Mouse (Mus musculus) kidney, postnatal 10 days (tissue): Measurements from ENCODE around the gene Krtap5-3.
"Not testable (repeated sequence)": the region's sequence is repeated elsewhere in the genome, so short reads cannot be mapped to it uniquely, and the experiment has no call there.

Source experiments
- DNase-seq: peaks from one replicate; pipeline ENCODE4 v3.0.0; 2021; ENCODE audit warnings: mixed read lengths

The Krtap5-3 gene

DNA sequence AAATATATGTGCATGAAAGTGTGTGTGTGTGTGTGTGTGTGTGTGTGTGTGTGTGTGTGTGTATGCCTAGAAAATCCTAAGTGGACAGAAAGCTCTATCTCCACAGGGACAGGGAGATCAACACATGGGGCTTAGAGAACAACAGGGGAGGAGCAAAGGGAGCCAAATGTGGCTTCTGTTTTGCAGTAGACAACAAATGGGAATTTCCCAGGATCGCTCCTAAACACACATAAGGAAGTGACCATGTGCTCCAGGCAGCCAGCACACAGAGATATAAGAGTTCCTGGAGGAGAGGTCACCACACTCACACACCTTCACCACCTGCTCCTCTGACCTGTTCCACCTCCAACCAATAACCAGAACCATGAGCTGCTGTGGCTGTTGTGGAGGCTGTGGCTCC is at the start of gene Krtap5-3:
Gene Krtap5-3, plus strand, starts transcription at position 301 of the 400 bp plus-strand sequence.
- no peak for DNase-seq

DNA sequence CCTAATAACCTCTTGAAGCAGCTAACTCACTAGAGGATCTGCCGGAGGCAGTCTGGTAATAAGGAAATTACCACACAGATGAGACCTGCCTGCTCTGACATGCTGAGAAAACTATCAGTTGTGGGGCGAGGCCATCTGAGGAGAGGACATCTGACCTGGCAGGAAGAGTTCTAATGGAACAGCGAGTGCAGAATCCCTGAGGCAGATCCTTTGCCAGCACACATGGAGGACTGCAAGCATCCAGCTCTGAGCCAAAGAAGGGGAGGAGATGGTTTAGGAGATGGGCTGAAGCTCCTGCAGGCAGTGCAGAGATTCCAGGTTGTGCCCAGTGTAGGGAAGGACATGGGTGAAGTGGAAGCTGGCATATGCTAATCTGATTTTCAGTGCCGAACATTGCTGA is 49.0 kb upstream of the Krtap5-3 start:
- DNase-seq: no peak

DNA sequence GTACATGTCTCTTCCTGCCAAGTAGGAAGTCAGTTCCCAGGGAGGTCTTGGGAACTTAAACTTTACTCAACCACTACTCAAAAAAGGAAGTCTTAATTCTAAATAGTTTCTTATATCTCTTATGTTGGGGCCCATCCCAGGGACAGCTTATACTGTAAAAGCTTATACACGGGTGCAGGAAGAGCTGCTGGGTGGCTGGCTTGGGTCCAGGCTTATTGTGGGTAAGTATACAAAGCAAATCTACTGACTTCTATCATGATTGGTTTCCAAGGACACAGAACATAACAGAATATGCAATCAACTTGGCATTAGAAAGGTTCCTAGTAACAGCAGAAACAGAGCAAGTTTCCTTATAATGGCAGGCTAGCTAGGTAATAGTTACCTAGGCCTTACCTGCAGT is 45.9 kb upstream of the Krtap5-3 start:
- DNase-seq: no peak

DNA sequence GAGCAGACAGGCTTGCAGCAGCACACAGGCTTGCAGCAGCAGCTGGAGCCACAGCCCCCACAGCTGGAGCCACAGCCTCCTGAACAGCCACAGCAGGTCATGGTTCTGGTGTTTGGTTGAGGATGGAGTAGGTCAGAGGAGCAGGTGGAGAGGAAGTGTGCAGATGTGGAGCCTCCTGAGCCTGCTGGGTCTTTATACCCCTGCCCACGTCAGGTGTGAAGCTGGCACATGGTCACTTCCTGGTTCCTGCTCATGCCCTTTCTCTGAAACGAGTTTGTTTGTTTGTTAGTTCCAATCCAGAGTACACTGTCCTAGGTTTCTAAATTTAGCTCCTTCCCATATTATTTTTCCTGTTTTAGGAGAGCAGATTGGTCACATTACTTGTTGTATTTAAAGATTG is 44.2 kb upstream of the Krtap5-3 start, which contains the start of gene Gm29735:
Gene Gm29735, minus strand, starts transcription at position 101 of the 400 bp plus-strand sequence.
- DNase-seq: not testable (repeated sequence)

DNA sequence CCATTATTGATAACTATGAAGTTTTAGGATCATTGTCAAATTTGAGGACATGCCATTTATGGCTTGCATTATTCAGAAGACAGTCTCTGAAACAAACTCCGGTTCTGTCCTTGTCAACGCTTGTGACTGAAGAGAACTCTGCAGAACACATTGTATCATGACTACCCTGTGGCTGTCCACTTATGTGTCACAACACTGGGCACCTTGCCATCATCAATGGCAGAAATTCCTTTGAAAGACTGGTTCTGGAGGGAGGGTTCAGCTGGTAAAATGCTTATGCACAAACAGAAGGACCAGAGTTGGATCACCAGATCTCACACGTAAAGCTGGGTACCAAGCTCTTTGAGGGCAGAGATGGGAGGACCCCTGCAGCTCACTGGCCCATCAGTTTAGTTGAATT is 41.8 kb upstream of the Krtap5-3 start:
- no peak for DNase-seq

DNA sequence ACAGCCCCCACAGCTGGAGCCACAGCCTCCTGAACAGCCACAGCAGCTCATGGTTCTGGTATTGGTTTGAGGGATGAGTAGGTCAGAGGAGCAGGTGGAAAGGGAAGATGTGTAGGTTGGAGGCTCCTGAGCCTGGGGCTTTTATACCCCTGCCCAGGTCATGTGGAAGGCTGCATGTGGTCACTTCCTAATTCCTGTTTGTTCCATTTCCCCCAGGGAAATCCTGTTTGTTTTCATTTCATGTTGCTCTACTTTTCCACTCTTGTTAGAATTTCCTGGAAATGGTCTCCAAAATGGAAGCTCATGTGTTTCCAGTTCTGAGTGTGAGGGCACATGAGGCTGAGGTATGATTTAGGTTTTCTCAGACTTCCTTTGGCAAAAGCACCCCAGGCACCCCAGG is 35.5 kb upstream of the Krtap5-3 start, which contains the start of gene Gm4553:
Gene Gm4553, minus strand, starts transcription at position 101 of the 400 bp plus-strand sequence.
- DNase-seq: not testable (repeated sequence)

DNA sequence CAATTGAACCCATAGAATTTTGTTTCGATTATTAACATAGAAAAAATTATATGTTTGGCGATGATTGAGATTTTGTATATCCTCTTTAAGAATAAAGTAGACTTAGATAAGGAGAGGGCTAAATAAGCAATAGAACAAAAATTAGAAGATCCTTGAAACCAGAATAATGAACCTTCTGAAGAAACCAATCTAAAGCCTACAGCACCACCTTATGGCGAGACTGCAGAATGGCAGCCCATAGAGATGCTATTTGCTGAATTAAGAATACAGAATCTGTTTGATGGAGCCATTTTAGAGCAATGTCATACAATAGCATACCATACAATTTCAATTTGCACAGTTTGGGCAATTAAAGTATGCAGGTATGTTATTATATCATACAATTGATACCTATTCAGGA is 31.3 kb upstream of the Krtap5-3 start:
- DNase-seq: no peak

DNA sequence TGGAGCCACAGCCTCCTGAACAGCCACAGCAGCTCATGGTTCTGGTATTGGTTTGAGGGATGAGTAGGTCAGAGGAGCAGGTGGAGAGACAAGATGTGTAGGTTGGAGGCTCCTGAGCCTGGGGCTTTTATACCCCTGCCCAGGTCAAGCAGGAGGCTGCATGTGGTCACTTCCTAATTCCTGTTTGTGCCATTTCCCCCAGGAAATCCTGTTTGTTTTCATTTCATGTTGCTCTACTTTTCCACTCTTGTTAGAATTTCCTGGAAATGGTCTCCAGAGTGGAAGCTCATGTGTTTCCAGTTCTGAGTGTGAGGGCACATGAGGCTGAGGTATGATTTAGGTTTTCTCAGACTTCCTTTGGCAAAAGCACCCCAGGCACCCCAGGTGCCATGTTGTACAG is 25.3 kb upstream of the Krtap5-3 start, which contains the start of gene Krtap5-2:
Gene Krtap5-2, minus strand, starts transcription at position 101 of the 400 bp plus-strand sequence.
- not testable (repeated sequence) for DNase-seq

DNA sequence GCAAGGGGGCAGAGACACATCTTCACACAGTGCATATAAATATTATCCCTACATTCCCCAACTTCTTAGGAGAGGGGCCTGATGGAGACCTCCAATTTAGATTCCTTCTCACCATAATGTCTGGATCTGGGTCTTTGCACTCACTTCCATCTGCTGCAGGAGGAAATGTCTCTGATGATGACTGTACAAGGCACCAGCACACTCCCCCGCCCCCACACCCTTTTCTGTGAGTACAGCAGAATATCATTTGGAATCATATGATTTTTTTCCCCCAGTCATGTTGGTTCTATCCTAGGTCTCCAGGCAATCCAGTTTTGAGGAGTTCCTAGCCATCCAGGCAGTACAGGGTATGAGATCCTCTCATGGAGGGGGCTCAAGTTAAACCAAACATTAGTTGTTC is 22.5 kb upstream of the Krtap5-3 start:
- DNase-seq: no peak

DNA sequence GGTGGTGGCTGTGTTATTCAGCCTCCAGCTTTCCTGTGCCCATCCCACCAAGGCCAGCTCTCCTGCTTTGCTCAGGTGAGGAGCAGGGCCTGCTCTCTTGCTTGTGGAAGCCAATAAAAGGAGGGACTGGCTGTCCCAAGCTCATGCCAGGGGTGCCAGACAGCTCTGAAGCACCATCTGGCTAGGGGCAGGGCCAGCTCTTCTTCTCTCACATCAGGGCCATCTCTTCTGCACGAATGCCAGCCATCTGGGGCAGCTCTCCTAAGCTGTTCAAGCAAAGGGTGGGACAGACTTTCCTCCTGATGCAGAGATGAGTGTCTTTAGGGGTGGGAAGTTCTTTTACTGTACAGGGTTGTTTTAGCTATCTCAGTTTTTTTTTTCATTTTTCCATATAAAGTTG is 20.1 kb upstream of the Krtap5-3 start:
- DNase-seq: no peak

DNA sequence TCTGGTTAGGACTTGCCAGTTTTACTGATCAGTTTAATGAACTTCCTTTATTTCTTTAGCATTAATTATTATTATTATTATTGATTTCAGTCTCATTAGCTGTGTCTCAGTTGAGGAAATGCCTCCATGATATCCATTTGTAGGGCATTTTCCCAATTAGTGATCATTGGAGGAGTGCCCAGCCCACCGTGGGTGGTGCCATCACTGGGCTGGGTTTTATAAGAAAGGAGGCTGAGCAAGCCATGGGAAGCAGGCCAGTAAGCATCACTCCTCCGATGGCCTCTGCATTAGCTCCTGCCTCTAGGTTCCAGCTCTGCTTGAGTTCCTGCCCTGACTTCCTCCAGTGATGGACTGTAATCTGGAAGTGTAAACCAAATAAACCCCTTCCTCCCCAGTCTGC is 13.0 kb upstream of the Krtap5-3 start:
- DNase-seq: no peak

DNA sequence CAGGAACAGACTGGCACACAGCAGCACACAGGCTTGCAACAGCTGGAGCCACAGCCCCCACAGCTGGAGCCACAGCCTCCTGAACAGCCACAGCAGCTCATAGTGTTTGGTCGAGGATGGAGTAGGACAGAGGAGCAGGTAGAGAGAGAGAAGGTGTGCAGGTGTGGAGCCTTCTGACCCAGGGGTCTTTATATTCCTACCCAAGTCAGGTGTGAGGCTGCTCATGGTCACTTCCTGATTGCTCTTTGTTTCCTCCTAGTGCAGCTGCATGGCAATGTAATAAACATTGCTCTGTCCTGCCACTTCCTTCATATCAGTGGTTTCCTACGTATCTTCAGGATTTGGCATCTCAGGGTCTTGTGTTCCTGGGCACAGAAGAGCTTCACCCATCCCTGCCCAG is 10.9 kb upstream of the Krtap5-3 start, which contains the start of gene Gm10153:
Gene Gm10153, minus strand, starts transcription at position 101 of the 400 bp plus-strand sequence.
- no peak for DNase-seq

DNA sequence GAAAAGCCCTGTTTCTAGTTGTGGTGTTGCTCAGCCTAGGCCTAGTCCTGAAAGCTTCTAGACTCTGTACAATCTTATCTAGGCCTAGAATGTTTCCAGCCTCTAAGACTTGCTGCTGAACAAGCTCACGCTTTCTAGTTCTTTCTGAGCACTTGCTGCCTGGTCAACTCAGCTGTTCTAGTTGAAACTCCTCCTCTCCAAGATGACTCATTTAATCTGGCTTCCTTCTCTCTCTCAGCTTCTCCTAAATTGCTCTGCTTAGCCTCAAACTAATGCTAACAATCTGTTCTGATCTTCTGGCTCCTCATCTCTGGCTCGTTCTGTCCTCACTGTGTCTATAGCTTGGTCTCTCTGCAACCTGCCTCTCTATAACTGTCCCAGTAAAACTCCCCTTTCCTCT is 2.4 kb upstream of the Krtap5-3 start:
- DNase-seq: no peak

DNA sequence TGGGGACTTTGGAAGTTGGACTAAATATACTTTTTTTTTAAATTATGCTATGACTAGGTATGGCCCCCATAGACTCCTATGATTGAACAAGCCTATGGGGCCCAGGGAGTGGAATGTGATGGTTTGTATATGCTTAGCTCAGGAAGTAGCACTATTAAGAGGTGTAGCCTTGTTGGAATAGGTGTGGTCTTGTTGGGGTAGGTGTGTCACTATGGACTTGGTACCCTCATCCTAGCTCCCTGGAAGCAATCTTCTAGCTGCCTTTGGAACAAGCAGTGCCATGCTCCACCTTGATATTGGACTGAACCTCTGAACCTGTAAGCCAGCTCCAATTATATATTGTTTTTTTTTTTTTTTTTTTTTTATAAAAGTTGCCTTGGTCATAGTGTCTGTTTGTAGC is 4.3 kb downstream of the Krtap5-3 start:
- no peak for DNase-seq

DNA sequence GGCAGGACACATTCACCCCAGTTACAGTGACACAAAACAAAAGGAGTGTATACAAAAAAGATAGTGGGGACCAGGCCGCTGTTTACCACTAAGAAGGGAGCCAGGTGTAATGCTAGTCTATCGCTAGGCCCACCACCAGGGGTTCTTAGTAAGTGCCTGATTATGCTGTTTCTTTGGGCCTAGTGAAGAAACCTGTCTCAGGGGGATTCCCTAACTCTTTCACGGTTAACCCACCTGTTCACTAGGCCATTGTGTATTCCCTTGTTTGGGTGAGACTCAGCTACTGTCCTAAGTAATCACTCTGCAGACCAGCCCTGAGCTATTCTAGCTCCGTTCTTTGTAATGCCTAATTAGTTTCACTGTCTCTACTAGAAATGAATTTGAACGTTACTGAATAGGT is 5.7 kb downstream of the Krtap5-3 start:
- not testable (repeated sequence) for DNase-seq

DNA sequence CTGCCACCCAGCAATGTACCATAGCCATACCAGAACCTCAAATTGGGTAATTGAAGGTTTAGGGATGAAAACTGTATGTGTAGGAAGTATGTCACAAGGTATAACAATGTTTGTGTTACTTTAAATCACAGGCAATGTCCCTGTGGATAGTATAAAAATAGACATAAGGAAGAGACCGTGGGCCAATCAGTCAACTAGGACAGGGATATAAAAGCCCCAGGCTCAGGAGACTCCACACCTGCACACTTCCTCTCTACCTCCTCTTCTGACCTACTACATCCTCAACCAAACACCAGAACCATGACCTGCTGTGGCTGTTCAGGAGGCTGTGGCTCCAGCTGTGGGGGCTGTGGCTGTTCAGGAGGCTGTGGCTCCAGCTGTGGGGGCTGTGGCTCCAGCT is 10.4 kb downstream of the Krtap5-3 start, which contains the start of gene Gm7579:
Gene Gm7579, plus strand, starts transcription at position 301 of the 400 bp plus-strand sequence.
- no peak for DNase-seq

DNA sequence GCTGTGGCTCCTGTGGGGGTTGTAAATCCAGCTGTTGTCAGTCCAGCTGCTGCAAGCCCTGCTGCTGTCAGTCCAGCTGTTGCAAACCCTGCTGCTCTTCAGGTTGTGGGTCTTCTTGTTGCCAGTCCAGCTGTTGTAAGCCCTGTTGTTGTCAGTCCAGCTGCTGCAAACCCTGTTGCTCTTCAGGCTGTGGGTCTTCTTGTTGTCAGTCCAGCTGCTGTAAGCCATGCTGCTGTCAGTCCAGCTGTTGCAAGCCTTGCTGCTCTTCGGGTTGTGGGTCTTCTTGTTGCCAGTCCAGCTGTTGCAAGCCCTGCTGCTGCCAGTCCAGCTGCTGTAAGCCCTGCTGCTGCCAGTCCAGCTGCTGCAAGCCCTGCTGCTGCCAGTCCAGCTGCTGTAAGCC is 11.0 kb downstream of the Krtap5-3 start:
- DNase-seq: not testable (repeated sequence)

DNA sequence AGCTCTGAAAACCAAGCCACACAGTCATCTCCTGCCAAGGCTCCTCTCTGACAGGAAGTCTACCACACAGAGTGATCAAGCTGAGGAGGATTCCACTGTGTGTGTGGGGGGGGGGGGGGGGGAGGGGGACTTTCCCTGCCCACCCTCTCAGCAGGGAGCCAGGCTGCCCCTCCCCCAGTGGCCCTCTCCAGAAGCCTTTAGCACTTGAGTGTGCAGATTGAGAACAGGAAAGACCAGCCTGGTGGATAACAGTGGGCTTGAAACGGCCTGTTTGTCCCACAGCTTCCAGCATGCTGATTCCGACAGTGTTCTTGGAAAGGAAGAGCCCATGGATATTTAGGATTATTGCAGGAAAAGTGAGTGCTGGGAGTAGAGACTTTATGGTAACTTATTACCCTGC is 23.4 kb downstream of the Krtap5-3 start:
- no peak for DNase-seq

DNA sequence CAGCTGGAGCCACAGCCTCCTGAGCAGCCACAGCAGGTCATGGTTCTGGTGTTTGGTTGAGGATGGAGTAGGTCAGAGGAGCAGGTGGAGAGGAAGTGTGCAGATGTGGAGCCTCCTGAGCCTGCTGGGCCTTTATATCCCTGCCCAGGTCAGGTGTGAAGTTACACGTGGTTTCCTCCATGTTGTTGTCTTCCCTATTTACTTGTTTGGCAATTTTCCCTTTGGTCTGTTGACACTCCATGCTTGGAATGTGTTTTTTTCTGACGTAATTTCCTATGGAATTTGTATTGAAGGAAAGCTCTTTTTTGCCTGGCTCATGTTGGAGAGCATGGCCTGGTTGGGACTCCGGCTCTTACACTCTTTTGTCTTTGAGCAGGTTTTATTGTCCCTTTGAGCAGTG is 28.7 kb downstream of the Krtap5-3 start, which contains the start of gene Krtap5-5:
Gene Krtap5-5, minus strand, starts transcription at position 101 of the 400 bp plus-strand sequence.
- DNase-seq: not testable (repeated sequence)

DNA sequence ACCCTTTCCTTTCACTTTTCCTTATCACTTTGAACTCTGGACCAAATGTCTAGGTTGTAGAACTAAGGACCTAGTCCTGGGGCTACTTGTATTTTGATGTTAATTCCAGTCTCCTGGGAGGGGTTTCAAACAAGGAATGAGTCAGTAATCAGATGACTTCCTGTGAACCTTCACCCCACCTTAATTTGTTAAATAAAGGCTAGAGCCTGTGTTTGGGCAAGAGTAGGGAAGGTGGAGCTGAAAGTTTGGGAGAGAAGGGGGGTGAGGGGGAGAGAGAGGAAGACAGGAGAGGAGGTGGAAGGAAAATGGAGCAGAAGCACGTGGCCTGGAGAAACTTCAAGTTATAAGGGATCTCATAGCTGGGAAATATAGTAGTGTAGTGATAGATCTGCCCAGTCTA is 30.4 kb downstream of the Krtap5-3 start:
- DNase-seq: no peak

DNA sequence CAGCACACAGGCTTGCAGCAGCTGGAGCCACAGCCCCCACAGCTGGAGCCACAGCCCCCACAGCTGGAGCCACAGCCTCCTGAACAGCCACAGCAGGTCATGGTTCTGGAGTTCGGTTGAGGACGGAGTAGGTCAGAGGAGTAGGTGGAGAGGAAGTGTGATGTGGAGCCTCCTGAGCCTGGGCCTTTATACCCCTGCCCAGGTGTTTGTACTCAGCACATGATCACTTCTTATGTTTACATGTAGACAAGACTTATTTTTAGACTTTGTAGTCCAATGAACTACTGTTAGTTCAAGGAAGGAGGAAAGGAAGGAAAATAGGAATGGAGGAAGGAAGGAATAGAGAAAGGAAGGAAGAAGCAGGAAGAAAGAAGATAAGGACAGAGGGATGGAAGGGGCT is 39.8 kb downstream of the Krtap5-3 start, which contains the start of gene Gm40460:
Gene Gm40460, minus strand, starts transcription at position 101 of the 400 bp plus-strand sequence.
- DNase-seq: no peak

DNA sequence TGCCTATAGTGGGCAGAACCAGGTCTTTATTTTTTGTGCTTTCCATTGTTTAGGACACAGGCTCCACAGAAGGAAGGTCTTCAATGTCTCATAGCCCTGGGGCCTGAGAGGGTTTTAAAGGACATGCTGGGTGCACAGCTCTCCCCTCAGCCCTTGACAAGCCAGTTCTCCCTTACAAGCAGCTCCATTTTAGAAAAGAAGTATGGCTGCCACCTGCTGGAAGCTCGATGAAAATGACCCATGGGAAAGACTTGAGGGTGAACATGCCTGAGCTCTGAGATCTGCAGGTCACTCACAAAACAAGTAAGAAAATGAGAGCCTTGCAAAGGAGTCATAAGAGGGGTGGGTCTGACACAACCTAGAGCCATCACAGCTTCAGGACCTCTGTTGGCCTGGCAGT is 48.7 kb downstream of the Krtap5-3 start:
- DNase-seq: peak; percentile 68
